Mouse (Mus musculus) right cerebral cortex, postnatal 10 days (tissue): ENCODE data around the gene 1110051M20Rik.

Experiments
- DNase-seq, 2 experiments: peaks; one replicate each; pipeline ENCODE4 v3.0.0; 2021; ENCODE audit warnings: low spot score in 2 of 2

1110051M20Rik gene

GRCm38 (mm10) chr2:91457656-91458251 lies 13.2 kb upstream of the 1110051M20Rik start:
- peak in 1 of 2 experiments; percentile 30 for DNase-seq

GRCm38 (mm10) chr2:91457259-91457655 lies 12.8 kb upstream of the 1110051M20Rik start, which contains the start of gene Lrp4:
TSS of gene Lrp4 (plus strand) at chr2:91457511.
- DNase-seq, result peak in 1 of 2 experiments; percentile 66

GRCm38 (mm10) chr2:91456491-91457100 lies 12.1 kb upstream of the 1110051M20Rik start:
- no peak for DNase-seq

- peak; percentile 60 to 73 for DNase-seq
Observed at GRCm38 (mm10) chr2:91455826-91456225, 11.3 kb upstream of the 1110051M20Rik start.

GRCm38 (mm10) chr2:91454434-91454833 lies 9.9 kb upstream of the 1110051M20Rik start:
- no peak for DNase-seq

GRCm38 (mm10) chr2:91453231-91454075 lies 8.9 kb upstream of the 1110051M20Rik start:
- no peak for DNase-seq

GRCm38 (mm10) chr2:91452658-91453057 lies 8.2 kb upstream of the 1110051M20Rik start:
- no peak for DNase-seq

GRCm38 (mm10) chr2:91450316-91450715 lies 5.8 kb upstream of the 1110051M20Rik start:
- no peak for DNase-seq

GRCm38 (mm10) chr2:91449662-91450061 lies 5.2 kb upstream of the 1110051M20Rik start:
- no peak for DNase-seq

- no peak for DNase-seq
Observed at GRCm38 (mm10) chr2:91442241-91442640, 2.3 kb downstream of the 1110051M20Rik start.

- no peak for DNase-seq
Observed at GRCm38 (mm10) chr2:91441715-91442114, 2.8 kb downstream of the 1110051M20Rik start.

GRCm38 (mm10) chr2:91440686-91441085 lies 3.8 kb downstream of the 1110051M20Rik start:
- DNase-seq, result no peak

- no peak for DNase-seq
Observed at GRCm38 (mm10) chr2:91439876-91440275, 4.6 kb downstream of the 1110051M20Rik start.

GRCm38 (mm10) chr2:91439271-91439670 lies 5.2 kb downstream of the 1110051M20Rik start:
- DNase-seq, result no peak

GRCm38 (mm10) chr2:91437116-91437815 lies 7.2 kb downstream of the 1110051M20Rik start:
- DNase-seq, result no peak

GRCm38 (mm10) chr2:91436713-91437112 lies 7.8 kb downstream of the 1110051M20Rik start:
- DNase-seq, result no peak

GRCm38 (mm10) chr2:91430600-91430919 lies 13.9 kb downstream of the 1110051M20Rik start:
- DNase-seq, result peak; percentile 29 to 36

GRCm38 (mm10) chr2:91429915-91430599 lies 14.4 kb downstream of the 1110051M20Rik start:
- DNase-seq, result no peak

GRCm38 (mm10) chr2:91429146-91429545 lies 15.4 kb downstream of the 1110051M20Rik start:
- DNase-seq, result no peak

GRCm38 (mm10) chr2:91426321-91426720 lies 18.2 kb downstream of the 1110051M20Rik start:
- DNase-seq, result no peak

- no peak for DNase-seq
Observed at GRCm38 (mm10) chr2:91424061-91424720, 20.3 kb downstream of the 1110051M20Rik start.
